Mouse (Mus musculus) forebrain, embryonic 10.5 days (tissue): Measurements from ENCODE around the gene Itga4. TPM values are rescaled to one million over a fixed set of nuclear protein-coding genes. Genes with fewer than 3 reads are reported as not detected.

Experiments used
- DNase-seq: peaks from one replicate; pipeline ENCODE4 v3.0.0-alpha.2; 2017; ENCODE audit warnings: low spot score; ENCODE audit errors: extremely low spot score
- H3K27ac ChIP-seq: fragments of 300-500 bp; sonication (generic); 2 replicates; pipeline ENCODE4 v1.5.1; 2016; ENCODE audit warnings: mild to moderate bottlenecking
- H3K27me3 ChIP-seq: fragments of 300-500 bp; sonication (generic); 2 replicates; pipeline ENCODE4 v1.6.1; 2016; ENCODE audit warnings: mild to moderate bottlenecking; ENCODE audit not compliant: poor library complexity, severe bottlenecking
- H3K36me3 ChIP-seq: fragments of 300-500 bp; sonication (generic); replicated peaks from 2 replicates; pipeline ENCODE4 v1.6.1; 2016; ENCODE audit warnings: mild to moderate bottlenecking, moderate library complexity
- H3K4me1 ChIP-seq: fragments of 300-500 bp; sonication (generic); 2 replicates; pipeline ENCODE4 v1.6.1; 2016
- H3K4me3 ChIP-seq: fragments of 300-500 bp; sonication (generic); 2 replicates; pipeline ENCODE4 v1.5.1; 2016; ENCODE audit warnings: mild to moderate bottlenecking, moderate library complexity
- H3K9me3 ChIP-seq: fragments of 300-500 bp; sonication (generic); 2 replicates; pipeline ENCODE4 v1.6.1; 2016; ENCODE audit warnings: mild to moderate bottlenecking, moderate library complexity
- WGBS: fragments of 180-500 bp; shearing (Covaris S2); methylation state at CpG from one replicate; pipeline ENCODE4 v1.1.7; 2016; 5-methylcytosine and 5-hydroxymethylcytosine counted together
- polyA plus RNA-seq: library from polyadenylated mRNA; unstranded; fragments of >200 nt; fragmentation: Nextera tagmentation; extraction: Ambion mirVana; gene quantifications from 2 replicates; pipeline ENCODE4 v1.2.1, GENCODE M21; 2016

The Itga4 gene
- polyA plus RNA-seq, 1 experiment from 2014 or later = 6.4 TPM

DNA sequence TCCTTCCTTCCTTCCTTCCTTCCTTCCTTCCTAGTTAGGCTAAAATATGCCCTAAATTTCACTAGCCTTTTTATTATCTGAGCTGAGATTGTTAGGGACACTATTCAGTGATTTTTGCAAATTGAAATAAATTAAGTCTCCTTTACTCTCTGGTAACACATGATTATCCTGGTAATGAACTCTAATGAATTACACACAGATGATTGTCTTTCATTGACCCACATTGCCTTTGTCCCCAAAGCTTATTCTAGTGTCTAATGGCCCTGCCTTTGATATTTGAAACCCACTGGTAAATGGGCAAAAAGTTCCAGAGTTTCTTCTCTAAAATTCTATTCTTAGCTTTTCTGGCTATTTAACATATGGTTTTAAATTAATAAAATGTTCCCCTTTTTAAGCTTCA, 23.4 kb downstream of the Itga4 start:
- no peaks in the 10 kb centered on the region for H3K36me3 ChIP-seq
- no peaks in the 10 kb centered on the region for H3K9me3 ChIP-seq
- H3K4me3 ChIP-seq = no peak overlapping the region
- H3K4me1 ChIP-seq = peaks cover 8% of the 10 kb centered on the region
- no peaks in the 10 kb centered on the region for H3K27me3 ChIP-seq
- H3K27ac ChIP-seq = no peak overlapping the region
- DNase-seq = no peak

DNA sequence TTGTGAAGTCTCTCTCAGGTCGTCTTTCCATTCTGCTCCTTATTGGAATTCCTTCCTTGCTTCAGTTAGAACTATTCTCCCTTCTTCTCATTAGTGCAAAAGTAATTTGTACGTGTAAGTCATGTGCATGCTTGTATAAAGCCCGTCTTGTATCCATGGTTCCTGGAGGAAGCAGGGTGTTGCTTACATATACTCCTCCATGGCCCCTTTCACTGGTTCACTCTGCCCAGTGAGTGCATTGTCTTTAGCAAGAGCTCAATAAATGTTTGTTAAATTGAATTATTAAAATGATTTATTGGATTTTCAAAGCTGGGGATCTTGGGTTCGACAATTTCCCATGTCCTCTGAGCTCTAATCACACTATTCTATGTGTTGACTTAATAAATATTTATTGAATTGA, 29.0 kb downstream of the Itga4 start:
- H3K4me3 ChIP-seq = no peak overlapping the region
- H3K36me3 ChIP-seq = no peaks in the 10 kb centered on the region
- no peaks in the 10 kb centered on the region for H3K9me3 ChIP-seq
- no peaks in the 10 kb centered on the region for H3K27me3 ChIP-seq
- WGBS = 87% methylated on average over 4 of the region's 4 CpGs
- H3K27ac ChIP-seq = no peak overlapping the region
- DNase-seq = no peak
- no peaks in the 10 kb centered on the region; the same call in 1 of the 2 replicates for H3K4me1 ChIP-seq

DNA sequence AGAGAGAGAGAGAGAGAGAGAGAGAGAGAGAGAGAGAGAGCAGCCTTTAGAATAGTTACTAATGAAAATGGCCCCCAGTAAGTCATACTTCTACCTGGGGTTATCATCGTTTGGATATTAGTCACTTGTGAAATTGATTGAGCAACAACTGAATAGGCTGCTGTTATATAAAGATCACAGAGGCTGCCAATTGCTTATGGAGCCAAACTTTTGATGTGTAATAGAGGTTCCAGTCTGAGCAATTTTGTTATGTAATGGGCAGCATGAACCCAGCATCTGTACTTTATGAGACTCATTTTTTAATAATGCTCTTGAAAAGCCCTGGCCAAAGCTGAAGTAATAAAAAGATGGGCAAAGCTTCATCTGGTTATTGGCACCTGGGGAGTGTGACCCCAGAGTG, 34.9 kb downstream of the Itga4 start:
- H3K27ac ChIP-seq = no peak overlapping the region
- H3K27me3 ChIP-seq = no peaks in the 10 kb centered on the region
- no peak overlapping the region for H3K4me3 ChIP-seq
- DNase-seq = no peak
- 0 out of 2 replicates have a peak, but pooled peaks cover 3% of the 10 kb centered on the region for H3K4me1 ChIP-seq
- no peaks in the 10 kb centered on the region for H3K9me3 ChIP-seq
- H3K36me3 ChIP-seq = no peaks in the 10 kb centered on the region
- 84% methylated on average over 1 of the region's 1 CpGs for WGBS

GRCm38 (mm10) chr2:79291922-79292321, 36.7 kb downstream of the Itga4 start:
- no peak overlapping the region for H3K4me3 ChIP-seq
- no peak for DNase-seq
- no peak overlapping the region for H3K27ac ChIP-seq
- no peaks in the 10 kb centered on the region for H3K36me3 ChIP-seq
- WGBS = 84% methylated on average over 8 of the region's 8 CpGs
- 0 out of 2 replicates have a peak, but pooled peaks cover 3% of the 10 kb centered on the region for H3K4me1 ChIP-seq
- H3K9me3 ChIP-seq = no peaks in the 10 kb centered on the region
- no peaks in the 10 kb centered on the region for H3K27me3 ChIP-seq

DNA sequence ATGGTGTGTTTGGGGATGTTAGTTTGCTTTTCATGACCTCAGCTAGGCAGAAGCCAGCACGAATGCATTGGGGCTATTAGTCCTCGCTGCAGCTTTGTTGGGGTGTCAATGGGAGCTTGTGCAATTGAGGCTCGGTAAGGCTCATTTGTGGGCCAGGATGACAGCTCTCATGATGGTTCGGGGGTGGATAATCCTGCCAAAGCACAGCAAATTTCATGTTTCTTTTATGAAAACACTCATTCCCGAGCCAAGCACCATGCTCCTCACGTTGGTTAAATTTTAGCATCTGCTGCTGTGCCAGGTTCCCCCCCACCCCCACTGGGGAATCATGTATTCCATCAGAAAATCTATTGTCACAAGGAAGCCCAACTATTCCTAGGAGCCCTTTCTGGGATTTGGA, 37.2 kb downstream of the Itga4 start:
- H3K27ac ChIP-seq = no peak overlapping the region
- no peaks in the 10 kb centered on the region for H3K9me3 ChIP-seq
- H3K4me1 ChIP-seq = 0 out of 2 replicates have a peak, but pooled peaks cover 3% of the 10 kb centered on the region
- 83% methylated on average over 6 of the region's 6 CpGs for WGBS
- H3K36me3 ChIP-seq = no peaks in the 10 kb centered on the region
- H3K4me3 ChIP-seq = no peak overlapping the region
- H3K27me3 ChIP-seq = no peaks in the 10 kb centered on the region
- DNase-seq = no peak

- no peaks in the 10 kb centered on the region for H3K9me3 ChIP-seq
- no peak for DNase-seq
- no peak overlapping the region for H3K27ac ChIP-seq
- H3K4me1 ChIP-seq = no peaks in the 10 kb centered on the region
- H3K36me3 ChIP-seq = no peaks in the 10 kb centered on the region
- no peak overlapping the region for H3K4me3 ChIP-seq
- H3K27me3 ChIP-seq = no peaks in the 10 kb centered on the region
Measured at GRCm38 (mm10) chr2:79302398-79302797, 47.2 kb downstream of the Itga4 start.

- WGBS = 74% methylated on average over 4 of the region's 4 CpGs
- DNase-seq = no peak
- no peaks in the 10 kb centered on the region for H3K36me3 ChIP-seq
- no peaks in the 10 kb centered on the region for H3K4me1 ChIP-seq
- no peaks in the 10 kb centered on the region for H3K9me3 ChIP-seq
- no peaks in the 10 kb centered on the region for H3K27me3 ChIP-seq
- no peak overlapping the region for H3K27ac ChIP-seq
- no peak overlapping the region for H3K4me3 ChIP-seq
Measured at GRCm38 (mm10) chr2:79307549-79307948, 52.3 kb downstream of the Itga4 start.

DNA sequence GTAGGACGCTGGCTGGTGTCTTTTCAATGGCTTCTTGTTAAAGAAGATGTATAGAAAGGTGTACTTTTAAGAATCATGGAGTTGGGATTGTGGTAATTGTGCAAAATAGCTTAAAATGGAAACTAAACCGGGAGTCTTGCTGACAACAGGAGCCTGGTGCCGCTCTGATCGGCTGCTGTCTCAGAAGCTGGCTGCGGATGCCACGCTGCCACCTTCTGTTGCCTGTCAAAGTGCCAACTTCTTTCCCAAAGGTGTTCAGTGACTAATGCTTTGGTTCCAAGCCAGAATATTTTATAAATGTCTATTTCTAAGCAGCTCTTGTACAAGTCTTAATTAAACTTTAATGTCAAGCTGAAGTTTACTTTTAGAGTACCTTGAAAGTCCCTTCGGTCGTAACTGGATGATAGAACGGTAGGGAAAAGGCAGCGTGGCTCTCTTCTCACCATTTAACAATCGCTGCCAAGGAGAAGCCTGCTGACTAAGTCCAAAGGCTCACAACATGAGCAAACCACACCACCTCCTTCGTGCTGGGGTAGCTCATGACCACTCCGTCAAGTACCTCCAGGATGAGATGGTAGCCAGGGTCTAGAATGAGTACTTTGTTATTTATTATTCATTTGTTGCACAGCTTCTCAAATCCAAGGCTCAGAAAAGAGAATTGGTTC, 54.4 kb downstream of the Itga4 start:
- no peaks in the 10 kb centered on the region for H3K4me1 ChIP-seq
- H3K27me3 ChIP-seq = no peaks in the 10 kb centered on the region
- no peak overlapping the region for H3K4me3 ChIP-seq
- no peak for DNase-seq
- no peak overlapping the region for H3K27ac ChIP-seq
- WGBS = 91% methylated on average over 13 of the region's 13 CpGs
- H3K36me3 ChIP-seq = no peaks in the 10 kb centered on the region
- H3K9me3 ChIP-seq = no peaks in the 10 kb centered on the region

- Histone ChIP-seq H3K9me3 (no peaks in the 10 kb centered on the region), H3K4me3 (no peak overlapping the region), H3K4me1 (no peaks in the 10 kb centered on the region), H3K27ac (no peak overlapping the region), H3K27me3 (no peaks in the 10 kb centered on the region), H3K36me3 (no peaks in the 10 kb centered on the region)
- 86% methylated on average over 4 of the region's 4 CpGs for WGBS
- no peak for DNase-seq
Measured at GRCm38 (mm10) chr2:79312499-79312898, 57.3 kb downstream of the Itga4 start.

DNA sequence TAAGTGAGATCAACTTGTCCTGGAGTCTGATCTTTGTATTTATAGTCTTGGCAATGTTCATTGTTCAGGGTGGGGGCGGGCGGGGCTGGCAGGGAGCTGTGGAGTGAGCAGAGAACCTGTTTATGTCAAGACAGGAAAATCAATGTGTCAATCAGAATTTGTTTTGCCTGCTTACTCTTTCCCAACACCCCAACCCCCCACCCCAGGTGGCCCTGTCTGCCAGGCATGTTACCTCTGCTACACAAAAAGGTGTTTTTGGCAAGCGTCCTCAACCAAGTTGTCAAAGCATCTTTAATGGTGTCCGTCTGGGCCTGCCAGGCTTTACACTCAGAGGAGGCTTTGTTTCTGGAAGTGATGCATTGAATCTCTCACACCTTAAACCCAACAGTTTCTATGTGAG, 59.9 kb downstream of the Itga4 start:
- Histone ChIP-seq H3K27me3 (no peaks in the 10 kb centered on the region), H3K36me3 (no peaks in the 10 kb centered on the region), H3K4me1 (no peaks in the 10 kb centered on the region), H3K9me3 (no peaks in the 10 kb centered on the region), H3K27ac (no peak overlapping the region), H3K4me3 (no peak overlapping the region)
- 87% methylated on average over 4 of the region's 4 CpGs for WGBS
- DNase-seq = no peak

- Histone ChIP-seq H3K27ac (no peak overlapping the region), H3K9me3 (no peaks in the 10 kb centered on the region), H3K4me3 (no peak overlapping the region), H3K36me3 (no peaks in the 10 kb centered on the region), H3K4me1 (no peaks in the 10 kb centered on the region), H3K27me3 (no peaks in the 10 kb centered on the region)
- WGBS = 95% methylated on average over 9 of the region's 9 CpGs
- DNase-seq = no peak
Measured at GRCm38 (mm10) chr2:79316182-79316880, 61.1 kb downstream of the Itga4 start.

- Histone ChIP-seq H3K27ac (no peak overlapping the region), H3K9me3 (no peaks in the 10 kb centered on the region), H3K36me3 (no peaks in the 10 kb centered on the region), H3K4me3 (no peak overlapping the region), H3K4me1 (no peaks in the 10 kb centered on the region), H3K27me3 (no peaks in the 10 kb centered on the region)
- DNase-seq = no peak
- WGBS = 78% methylated on average over 2 of the region's 2 CpGs
Measured at GRCm38 (mm10) chr2:79328079-79328478, 72.9 kb downstream of the Itga4 start.

GRCm38 (mm10) chr2:79334661-79335060, 79.4 kb downstream of the Itga4 start:
- no peak overlapping the region for H3K4me3 ChIP-seq
- H3K36me3 ChIP-seq = no peaks in the 10 kb centered on the region
- H3K27ac ChIP-seq = no peak overlapping the region
- no peaks in the 10 kb centered on the region for H3K4me1 ChIP-seq
- no peak for DNase-seq
- no peaks in the 10 kb centered on the region for H3K27me3 ChIP-seq
- no peaks in the 10 kb centered on the region for H3K9me3 ChIP-seq
